Mouse (Mus musculus) forebrain, postnatal 0 days (tissue): Measurements from ENCODE around the gene Izumo1. TPM values are rescaled to one million over a fixed set of nuclear protein-coding genes. Genes with fewer than 3 reads are reported as not detected.

ENCODE experiments used
- ATAC-seq: fragments of 200-750 bp; cut with Nextera tagmentation; 2 replicates; pipeline ENCODE4 v1.8.0; 2017; ENCODE audit warnings: mild to moderate bottlenecking, moderate library complexity
- DNase-seq: peaks from one replicate; pipeline ENCODE4 v3.0.0-alpha.2; 2015
- H3K27ac ChIP-seq: fragments of 300-500 bp; sonication (generic); 2 replicates; pipeline ENCODE4 v1.5.1; 2014; ENCODE audit warnings: low read depth, mild to moderate bottlenecking, antibody characterized with exemption, low read length, moderate library complexity, mixed read lengths
- H3K27me3 ChIP-seq: fragments of 300-500 bp; sonication (generic); 2 replicates; pipeline ENCODE4 v1.6.1; 2014; ENCODE audit warnings: mild to moderate bottlenecking, low read length, mixed read lengths; ENCODE audit not compliant: insufficient read depth
- H3K36me3 ChIP-seq: fragments of 300-500 bp; sonication (generic); 2 replicates; pipeline ENCODE4 v1.6.1; 2014; ENCODE audit warnings: mild to moderate bottlenecking, moderate library complexity; ENCODE audit not compliant: insufficient read depth
- H3K4me1 ChIP-seq: fragments of 300-500 bp; sonication (generic); 2 replicates; pipeline ENCODE4 v1.6.1; 2014; ENCODE audit warnings: antibody characterized with exemption; ENCODE audit not compliant: insufficient read depth
- H3K4me2 ChIP-seq: fragments of 300-500 bp; sonication (generic); 2 replicates; pipeline ENCODE4 v1.6.1; 2014; ENCODE audit warnings: low read depth, mild to moderate bottlenecking, moderate library complexity
- H3K4me3 ChIP-seq: fragments of 300-500 bp; sonication (generic); 2 replicates; pipeline ENCODE4 v1.5.1; 2014; ENCODE audit warnings: low read depth, low read length, mixed read lengths
- H3K9ac ChIP-seq: fragments of 300-500 bp; sonication (generic); 2 replicates; pipeline ENCODE4 v1.6.1; 2014; ENCODE audit warnings: mild to moderate bottlenecking
- H3K9me3 ChIP-seq: fragments of 300-500 bp; sonication (generic); 2 replicates; pipeline ENCODE4 v1.6.1; 2016; ENCODE audit warnings: low read length
- CTCF ChIP-seq: sonication (generic); IDR thresholded peaks from 2 replicates; pipeline ENCODE4 v1.5.1; 2016; ENCODE audit warnings: antibody characterized with exemption, control low read depth, low read depth
- WGBS: fragments of 180-500 bp; shearing (Covaris S2); extraction: QIAGEN DNeasy Blood & Tissue Kit; methylation state at CpG from one replicate; pipeline ENCODE4 v1.1.7; 2014; 5-methylcytosine and 5-hydroxymethylcytosine counted together
- polyA plus RNA-seq: library from polyadenylated mRNA; unstranded; fragments of >200 nt; fragmentation: Nextera tagmentation; extraction: Ambion mirVana; gene quantifications from 2 replicates; pipeline ENCODE4 v1.2.1, GENCODE M21; 2015
- total RNA-seq: library from RNA; depleted of rRNA; stranded (reverse); fragments of >200 nt; gene quantifications from 2 replicates; pipeline ENCODE4 v1.2.3, GENCODE M21; 2014; rRNA removed

Gene Izumo1
- total RNA-seq: 0.08 and 0.14 TPM in 2 replicates
- polyA plus RNA-seq: not detected in 2 replicates

DNA sequence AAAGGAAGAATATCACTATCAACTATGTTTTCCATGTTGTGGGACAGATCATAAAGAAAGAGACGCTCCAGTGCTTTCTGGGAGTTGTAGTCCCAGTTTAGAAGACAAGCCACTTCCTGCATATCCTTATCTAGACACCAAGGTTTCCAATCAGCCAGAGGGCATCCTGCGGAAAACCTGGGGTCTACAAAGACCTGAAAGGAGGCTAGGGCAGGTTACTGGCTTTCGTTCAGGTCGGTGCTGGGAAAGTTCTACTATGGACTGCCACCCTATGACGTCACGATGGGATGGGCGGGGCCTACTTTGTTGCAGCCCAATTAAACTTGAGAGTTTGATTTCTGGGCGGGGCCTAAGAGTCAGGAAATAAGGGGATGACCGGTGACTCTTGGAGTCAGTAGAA, at the start of gene Izumo1:
Gene Izumo1 (plus strand): TSS at position 369 of the 400 bp plus-strand sequence.
- no peak for TF ChIP-seq CTCF
- ATAC-seq (no peak), DNase-seq (no peak)
- 30% methylated on average over 9 of the region's 9 CpGs for WGBS
- Histone ChIP-seq H3K36me3 (no peaks in the 10 kb centered on the region), H3K27ac (no peak within 1 kb of the TSS), H3K4me2 (no peak within 1 kb of the TSS), H3K9me3 (no peaks in the 10 kb centered on the region), H3K27me3 (peaks cover 16% of the 10 kb centered on the region; the same call in 1 of the 2 replicates), H3K9ac (no peak within 1 kb of the TSS), H3K4me3 (no peak within 1 kb of the TSS), H3K4me1 (no peaks in the 10 kb centered on the region)

DNA sequence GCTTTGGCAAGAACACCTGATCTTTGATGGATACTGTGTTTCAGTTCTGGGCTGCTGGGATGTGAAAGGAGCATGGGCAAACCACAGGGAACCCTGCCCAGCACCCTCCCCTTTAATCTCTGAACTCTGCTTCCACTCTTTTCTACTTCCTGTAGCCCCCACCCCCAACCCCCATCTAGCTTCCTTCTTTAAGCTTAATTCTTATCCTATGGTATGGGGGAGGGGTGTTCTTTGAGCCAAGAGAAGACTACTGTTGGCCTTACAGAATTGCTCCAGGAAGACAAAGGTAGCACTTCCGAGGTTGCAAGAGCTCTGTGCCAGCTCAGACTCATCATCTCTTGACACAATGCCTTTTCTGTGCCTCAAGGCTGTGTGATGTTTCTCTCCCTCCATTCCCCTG, 49.6 kb upstream of the Izumo1 start:
- no peak overlapping the region for H3K4me2 ChIP-seq
- no peak overlapping the region for H3K4me3 ChIP-seq
- DNase-seq (no peak), ATAC-seq (no peak)
- H3K9ac ChIP-seq: no peak overlapping the region
- 33% methylated on average over 1 of the region's 1 CpGs for WGBS
- no peak overlapping the region for H3K27ac ChIP-seq
- peaks cover 8% of the 10 kb centered on the region; the same call in 1 of the 2 replicates for H3K36me3 ChIP-seq
- no peaks in the 10 kb centered on the region for H3K9me3 ChIP-seq
- H3K4me1 ChIP-seq: peaks cover 22% of the 10 kb centered on the region
- no peaks in the 10 kb centered on the region for H3K27me3 ChIP-seq
- TF ChIP-seq CTCF: no peak

DNA sequence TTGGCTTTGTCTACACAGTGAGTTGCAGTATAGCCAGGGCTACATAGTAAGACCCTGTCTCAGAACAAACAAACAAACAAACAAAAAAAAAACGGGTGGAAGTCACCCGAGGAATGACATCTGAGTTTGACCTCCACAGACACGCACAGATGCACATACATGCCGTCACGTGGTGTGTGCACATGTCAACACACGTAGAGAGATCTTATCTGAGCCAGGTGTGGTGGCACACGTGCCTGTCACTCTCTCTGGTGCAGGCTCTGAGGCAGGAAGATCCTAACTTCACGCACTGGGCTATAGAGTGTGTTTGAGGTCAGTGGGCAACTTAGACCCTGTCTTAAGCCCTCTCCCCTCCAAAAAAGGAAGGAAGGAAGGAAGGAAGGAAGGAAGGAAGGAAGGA, 47.7 kb upstream of the Izumo1 start:
- peaks cover 8% of the 10 kb centered on the region; the same call in 1 of the 2 replicates for H3K36me3 ChIP-seq
- H3K27ac ChIP-seq: no peak overlapping the region
- 80% methylated on average over 8 of the region's 8 CpGs for WGBS
- DNase-seq (no peak), ATAC-seq (no peak)
- no peak overlapping the region for H3K4me2 ChIP-seq
- no peak for TF ChIP-seq CTCF
- no peaks in the 10 kb centered on the region for H3K27me3 ChIP-seq
- H3K9ac ChIP-seq: no peak overlapping the region
- H3K4me3 ChIP-seq: no peak overlapping the region
- H3K9me3 ChIP-seq: no peaks in the 10 kb centered on the region
- H3K4me1 ChIP-seq: peaks cover 15% of the 10 kb centered on the region

DNA sequence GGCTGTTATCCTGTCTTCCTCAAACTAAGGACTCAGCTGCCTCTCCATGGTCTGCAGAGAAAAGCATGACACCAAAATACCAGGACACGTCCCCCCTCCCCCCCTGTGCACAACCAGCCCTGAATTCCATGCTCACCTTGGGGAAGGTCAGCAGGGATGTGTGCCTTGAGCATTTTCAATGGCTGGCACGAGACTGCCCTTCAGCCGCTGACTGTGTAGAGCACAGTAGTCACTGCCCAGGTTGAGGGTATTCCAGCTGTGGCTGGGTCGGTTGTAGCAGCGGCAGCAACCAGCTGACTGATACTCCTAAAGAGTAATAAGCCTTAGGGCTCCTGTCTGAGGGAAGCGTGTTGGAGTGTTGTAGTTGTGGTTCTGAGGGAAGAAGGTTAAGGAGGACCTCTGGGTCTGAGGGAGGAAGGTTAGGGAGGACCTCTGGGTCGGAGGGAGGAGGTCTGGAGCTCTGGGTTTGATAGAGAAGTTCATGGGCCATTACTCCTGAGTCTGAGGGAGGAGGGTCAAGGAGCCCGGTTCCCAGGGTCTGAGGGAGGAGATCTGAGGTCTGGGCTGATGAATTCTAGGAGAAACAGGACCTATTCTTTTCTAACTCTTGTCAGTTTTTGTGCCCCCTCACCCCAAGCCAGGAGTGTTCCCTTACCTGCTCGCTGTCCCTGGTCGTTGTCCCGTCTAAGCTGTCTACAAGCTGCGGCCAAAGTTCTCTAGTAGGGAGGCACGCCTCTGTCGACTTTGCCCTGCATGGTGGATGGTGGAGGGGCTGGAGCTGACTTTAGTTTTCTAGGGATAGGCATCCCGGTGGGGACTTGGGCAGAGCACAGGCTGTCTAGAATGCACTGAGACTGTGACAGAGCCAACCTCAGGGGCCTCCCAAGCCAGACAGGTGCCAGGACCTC, 46.9 kb upstream of the Izumo1 start:
- Histone ChIP-seq H3K9ac (no peak overlapping the region), H3K4me3 (no peak overlapping the region), H3K27ac (no peak overlapping the region), H3K36me3 (peaks cover 8% of the 10 kb centered on the region; the same call in 1 of the 2 replicates), H3K27me3 (no peaks in the 10 kb centered on the region), H3K4me2 (no peak overlapping the region), H3K4me1 (peaks cover 14% of the 10 kb centered on the region), H3K9me3 (no peaks in the 10 kb centered on the region)
- DNase-seq: no peak
- no peak for TF ChIP-seq CTCF
- ATAC-seq: no peak
- 87% methylated on average over 15 of the region's 15 CpGs for WGBS

DNA sequence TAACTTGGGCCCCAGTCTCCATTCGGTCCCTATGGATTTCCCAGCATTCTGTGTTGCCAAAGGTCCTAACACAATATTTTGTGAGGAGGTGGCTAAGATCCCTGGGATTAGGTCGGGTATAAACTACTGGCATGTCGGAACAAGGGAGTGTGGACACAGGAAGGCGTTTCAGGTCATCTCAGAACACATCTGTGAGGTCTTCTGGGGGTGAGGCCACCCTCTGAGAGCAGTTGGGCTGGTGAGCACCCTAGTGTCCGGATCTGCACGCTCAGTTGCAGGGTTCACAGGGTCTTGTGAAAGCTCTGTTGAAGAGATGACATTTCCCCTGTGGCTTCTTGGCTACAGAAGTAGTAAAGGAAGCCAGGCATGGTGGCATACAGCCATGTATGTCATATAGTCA, 35.7 kb upstream of the Izumo1 start:
- no peak for TF ChIP-seq CTCF
- H3K36me3 ChIP-seq: peaks cover 28% of the 10 kb centered on the region
- no peak overlapping the region for H3K9ac ChIP-seq
- 90% methylated on average over 6 of the region's 6 CpGs for WGBS
- H3K27me3 ChIP-seq: no peaks in the 10 kb centered on the region
- H3K4me3 ChIP-seq: no peak overlapping the region
- H3K27ac ChIP-seq: no peak overlapping the region
- no peak for DNase-seq
- H3K4me2 ChIP-seq: no peak overlapping the region
- no peak for ATAC-seq
- H3K4me1 ChIP-seq: no peaks in the 10 kb centered on the region
- H3K9me3 ChIP-seq: no peaks in the 10 kb centered on the region

DNA sequence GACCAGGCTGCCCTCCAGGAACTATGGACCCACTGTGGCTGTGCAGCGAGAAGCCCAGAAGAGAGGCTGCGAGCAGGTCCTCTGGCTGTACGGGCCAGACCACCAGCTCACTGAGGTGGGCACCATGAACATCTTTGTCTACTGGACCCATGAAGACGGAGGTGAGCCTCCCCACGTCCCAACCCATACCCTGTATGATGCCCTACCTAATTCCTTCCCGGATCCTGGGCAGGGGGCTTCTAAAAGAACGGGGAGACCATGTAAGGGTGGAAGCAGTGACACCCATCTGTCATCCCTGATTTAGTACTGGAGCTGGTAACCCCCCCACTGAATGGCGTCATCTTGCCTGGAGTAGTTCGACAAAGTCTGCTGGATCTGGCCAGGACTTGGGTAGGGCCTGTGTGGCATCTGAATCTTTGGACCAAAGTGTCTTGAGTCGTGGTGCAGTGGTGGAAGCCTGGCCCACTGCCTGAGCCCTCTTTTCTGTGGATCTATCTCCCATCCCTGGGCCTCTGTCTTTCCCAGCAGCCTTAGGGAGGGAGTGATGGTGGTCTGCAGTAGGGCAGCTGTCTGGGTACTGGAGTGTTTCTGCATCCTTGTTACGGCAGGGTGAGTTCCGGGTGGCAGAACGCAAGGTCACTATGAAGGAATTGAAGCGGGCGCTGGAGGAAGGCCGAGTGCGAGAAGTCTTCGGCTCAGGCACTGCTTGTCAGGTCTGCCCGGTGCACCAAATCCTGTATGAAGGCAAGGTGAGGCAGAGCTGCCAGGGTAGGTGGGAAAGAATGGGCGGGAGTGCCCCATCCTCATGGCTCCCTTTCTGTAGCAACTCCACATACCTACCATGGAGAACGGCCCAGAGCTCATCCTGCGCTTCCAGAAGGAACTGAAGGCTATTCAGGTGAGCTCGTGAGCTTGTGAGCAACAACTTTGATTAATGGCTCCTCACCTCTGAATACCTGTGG, 33.7 kb upstream of the Izumo1 start:
- Histone ChIP-seq H3K9me3 (no peaks in the 10 kb centered on the region), H3K4me3 (no peak overlapping the region), H3K9ac (no peak overlapping the region), H3K27ac (no peak overlapping the region), H3K27me3 (no peaks in the 10 kb centered on the region), H3K4me2 (no peak overlapping the region), H3K4me1 (no peaks in the 10 kb centered on the region), H3K36me3 (peaks cover 21% of the 10 kb centered on the region)
- 95% methylated on average over 23 of the region's 23 CpGs for WGBS
- TF ChIP-seq CTCF: no peak
- ATAC-seq (no peak), DNase-seq (no peak)
